Mouse (Mus musculus) lung, postnatal 10 days (tissue): ENCODE measurements at regions not wholly inside any gene's neighbourhood (a gene's known extent, or its start where the extent isn't known, plus 50 kb on each side); places are given as distances from the start of the nearest gene placed in this dataset.
"Not testable (repeated sequence)": the region's sequence is repeated elsewhere in the genome, so short reads cannot be mapped to it uniquely, and the experiment has no call there.

ENCODE experiments used
- DNase-seq: peaks from one replicate; pipeline ENCODE4 v3.0.0; 2021

DNA sequence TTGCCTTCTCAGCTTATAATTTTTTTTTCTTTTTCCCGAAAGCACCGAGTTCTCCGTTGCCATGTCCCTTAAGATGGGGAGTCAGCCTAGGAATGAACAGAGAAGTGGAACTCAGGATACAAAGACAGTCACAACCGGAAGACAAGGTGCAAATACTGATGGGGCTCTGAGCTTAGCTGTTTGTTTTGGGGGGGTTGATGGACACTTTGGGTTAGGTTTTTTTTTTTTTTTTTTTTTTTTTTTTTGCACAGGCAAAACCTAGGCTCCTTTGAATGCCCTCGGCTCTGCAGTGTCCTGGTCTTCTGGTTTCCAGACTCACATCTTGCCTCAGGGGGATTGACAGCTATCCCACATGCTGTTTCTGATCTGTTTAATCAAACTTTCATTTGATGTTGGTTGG is 218.0 kb downstream of the Pten start:
- no peak for DNase-seq

DNA sequence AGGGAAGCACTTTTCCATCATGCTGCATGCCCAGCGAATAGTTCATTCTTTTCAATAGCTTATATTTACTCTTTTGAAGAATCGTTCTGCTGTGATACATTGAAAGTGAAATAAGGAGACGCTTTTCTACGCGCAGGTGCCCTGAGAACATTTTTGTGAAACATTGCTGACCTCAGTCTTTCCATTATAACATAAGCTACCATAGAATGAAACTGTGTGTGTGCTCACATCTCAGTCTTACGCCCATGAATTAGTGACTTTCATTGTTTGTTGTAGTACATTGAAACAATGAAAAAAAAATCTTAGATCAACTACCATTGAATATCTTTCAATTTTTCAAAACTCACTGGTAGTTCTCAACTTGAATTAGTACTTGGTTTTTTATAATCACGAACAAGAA is 219.2 kb downstream of the Pten start:
- DNase-seq = no peak

DNA sequence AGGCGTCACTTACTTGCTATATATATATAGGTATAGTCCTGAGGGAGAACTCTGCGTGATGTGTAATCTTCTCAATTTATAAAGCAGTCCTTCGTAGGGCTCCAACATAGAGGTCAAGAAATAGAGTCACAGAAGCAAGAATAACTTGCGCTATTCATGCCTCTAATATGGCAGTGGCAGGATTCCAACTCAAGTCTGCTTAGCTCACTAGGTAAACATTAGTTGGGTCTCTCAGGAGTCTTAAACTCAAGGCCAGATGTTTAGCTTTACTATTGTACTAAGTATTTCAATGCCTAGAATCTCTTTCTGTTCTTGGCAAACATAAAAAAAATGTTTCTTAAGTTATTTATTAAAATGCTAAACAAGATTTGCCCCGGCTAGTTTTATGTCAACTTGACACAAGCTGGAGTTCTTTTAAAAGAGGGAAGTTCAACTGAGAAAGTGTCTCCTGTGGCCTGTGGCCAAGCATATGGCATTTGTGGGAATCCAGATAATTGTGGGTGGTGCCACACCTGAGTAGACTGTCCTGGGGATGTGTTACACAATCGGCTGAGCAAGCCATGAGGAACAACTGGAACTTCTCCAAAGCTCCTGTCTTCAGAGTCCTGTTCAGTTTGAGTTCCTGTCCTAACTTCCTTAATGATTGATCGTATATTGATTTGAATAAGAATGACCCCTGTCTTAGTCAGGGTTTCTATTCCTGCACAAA is 220.9 kb downstream of the Pten start:
- no peak for DNase-seq

DNA sequence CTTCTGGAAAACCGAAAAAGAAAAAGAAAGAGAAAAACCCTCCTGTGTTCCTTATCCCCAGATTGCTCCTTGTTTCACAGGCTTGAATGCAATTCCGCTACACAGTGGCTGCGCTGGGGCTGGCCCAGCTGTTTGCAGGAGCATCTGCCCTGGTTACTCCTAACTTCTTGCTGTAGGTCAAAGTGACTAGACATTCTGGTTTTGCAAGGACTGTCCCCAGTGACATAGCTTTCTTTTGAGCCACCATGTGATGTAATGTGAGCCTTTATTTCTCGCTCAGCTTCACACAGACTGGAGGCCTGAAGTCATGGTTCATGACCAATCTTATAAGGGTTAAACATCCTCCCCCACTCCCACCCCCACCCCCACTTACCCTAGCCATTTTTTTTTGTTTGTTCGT is 222.8 kb downstream of the Pten start:
- no peak for DNase-seq

DNA sequence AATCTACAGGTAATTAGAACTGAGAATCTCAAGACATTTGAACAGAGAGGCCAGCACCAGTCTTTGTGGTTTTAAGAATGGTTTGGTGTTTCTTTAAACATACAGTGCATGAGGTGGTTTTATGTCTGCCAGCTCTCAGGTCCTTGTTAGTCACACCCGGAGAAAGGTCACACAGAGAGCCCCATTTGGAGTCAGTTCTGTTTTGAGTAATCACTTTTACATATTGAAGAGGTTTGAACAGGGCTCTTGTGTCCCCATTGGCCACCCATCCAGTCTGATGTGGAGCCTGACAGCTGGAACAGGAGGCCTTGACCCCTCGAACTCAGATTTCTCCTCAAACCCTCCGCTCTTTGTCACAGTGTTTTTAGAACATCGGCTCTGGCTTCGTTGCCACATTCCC is 231.4 kb downstream of the Pten start:
- no peak for DNase-seq

DNA sequence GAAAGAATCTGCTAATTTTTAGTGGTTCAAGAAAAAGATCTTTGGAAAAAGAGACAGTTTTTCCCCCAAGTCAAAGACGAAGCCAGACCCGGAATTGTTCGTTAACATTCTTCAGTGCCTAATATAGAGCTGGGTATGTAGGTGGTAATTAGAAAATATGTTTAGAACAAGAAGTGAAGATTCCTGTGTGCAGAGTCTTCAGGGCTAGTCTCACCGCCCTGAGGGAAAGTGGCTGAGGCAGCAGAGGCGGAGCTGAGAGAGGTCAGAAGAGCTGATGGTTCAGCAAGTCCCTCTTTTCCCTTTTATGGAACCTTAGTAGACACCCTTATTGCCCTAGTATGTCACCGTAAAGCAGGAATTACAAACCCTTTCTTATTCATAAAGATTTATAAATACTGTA is 232.0 kb downstream of the Pten start:
- no peak for DNase-seq

DNA sequence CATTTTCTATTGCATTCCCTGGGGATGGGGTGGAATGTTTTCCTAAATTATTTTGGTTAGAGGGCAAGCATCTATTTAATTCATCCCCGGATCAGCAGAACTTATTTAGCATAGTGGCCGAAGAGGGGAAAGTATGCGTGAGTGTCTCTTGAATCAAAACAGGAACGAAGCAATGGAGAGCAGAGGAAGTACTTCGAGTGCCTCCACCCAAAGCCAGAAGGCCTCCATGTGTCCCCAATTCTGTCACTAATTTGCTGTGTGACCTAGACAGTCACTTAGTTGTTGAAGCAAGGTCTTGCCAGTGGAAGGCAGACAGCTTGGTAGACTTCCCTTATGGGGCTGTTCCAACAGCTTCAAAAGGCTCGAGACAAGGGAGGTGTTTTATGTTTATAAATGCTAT is 233.3 kb downstream of the Pten start:
- no peak for DNase-seq

DNA sequence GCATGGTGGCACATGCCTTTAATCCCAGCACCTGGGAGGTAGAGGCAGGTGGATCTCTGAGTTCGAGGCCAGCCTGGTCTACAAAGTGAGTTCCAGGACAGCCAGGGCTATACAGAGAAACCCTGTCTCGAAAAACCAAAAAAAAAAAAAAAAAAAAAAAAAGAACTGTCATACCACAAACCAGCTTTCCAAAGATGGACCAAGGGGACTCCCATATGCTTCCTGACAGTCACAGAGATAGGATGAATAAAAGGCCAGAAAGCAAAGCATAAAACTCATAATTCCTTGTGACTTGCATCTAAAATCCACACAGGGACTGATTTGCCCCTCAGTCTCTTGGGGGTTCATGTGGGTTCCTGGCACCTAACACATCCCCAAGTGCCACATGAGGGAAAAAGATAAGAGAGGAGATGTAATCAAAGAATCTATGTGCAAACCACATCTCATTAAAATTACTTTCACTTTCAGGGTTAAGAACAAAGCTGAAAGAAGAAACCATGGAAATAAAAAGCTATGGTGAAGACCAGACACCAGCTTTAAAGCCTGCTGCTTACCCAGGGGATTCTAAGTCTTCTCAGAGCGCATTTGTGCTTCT is 241.4 kb downstream of the Pten start:
- DNase-seq = no peak

DNA sequence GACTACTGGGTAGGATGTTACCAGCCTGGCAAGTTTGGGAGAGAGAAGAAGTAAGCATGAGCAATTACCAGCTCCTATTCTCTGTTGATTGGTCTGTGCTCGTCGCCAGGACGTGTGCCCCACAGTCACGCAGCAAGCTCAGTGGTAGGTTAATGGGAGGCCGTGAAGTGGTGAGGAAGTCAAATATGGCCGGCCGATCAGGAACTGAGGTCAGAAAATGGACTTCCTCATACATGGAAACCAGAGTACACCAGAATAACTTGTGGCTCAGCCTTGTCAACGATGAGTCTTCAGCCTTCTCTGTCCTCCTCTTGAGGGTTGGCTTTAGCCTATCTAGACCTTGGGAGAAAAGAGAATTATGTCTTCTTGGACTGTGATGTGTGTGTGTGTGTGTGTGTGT is 250.3 kb downstream of the Pten start:
- no peak for DNase-seq

DNA sequence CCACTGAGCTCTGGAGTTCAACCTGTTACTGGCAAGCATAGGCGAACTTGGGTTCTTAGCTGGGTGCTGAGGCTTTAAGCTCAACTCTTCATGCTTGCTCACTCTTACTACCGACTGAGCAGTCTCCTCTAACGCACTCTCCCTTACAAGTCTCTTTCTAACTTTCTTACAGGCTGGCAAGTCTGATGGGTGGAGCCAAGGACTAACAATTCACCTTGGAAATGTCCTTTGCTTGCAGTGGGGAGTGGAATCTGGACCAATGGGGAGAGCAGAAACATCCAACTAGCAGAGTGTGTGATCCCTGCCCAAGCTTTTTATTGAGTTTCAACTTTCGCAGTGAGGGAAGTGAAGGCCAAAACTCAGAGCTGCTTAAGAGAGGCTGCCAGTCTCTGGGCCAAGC is 250.8 kb downstream of the Pten start:
- no peak for DNase-seq

DNA sequence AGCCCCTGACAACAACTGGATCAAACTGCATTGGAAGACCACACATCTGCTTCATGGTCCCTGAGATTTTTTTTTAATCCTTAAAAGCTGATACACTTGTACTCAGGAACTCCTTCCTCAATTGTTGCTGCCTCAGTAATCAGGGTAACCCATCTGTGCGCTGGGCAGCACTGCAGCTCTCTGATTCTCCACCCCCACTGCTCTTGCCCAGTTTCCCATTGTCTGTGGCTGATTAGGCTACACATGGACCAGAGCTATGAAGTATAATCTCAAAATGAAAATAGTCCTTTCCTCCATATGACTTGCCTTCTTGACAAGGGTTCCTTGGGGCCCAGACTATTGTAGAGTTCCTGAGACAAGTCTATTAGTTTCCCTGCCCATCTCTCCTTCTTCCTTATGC is 251.5 kb downstream of the Pten start:
- DNase-seq = no peak

DNA sequence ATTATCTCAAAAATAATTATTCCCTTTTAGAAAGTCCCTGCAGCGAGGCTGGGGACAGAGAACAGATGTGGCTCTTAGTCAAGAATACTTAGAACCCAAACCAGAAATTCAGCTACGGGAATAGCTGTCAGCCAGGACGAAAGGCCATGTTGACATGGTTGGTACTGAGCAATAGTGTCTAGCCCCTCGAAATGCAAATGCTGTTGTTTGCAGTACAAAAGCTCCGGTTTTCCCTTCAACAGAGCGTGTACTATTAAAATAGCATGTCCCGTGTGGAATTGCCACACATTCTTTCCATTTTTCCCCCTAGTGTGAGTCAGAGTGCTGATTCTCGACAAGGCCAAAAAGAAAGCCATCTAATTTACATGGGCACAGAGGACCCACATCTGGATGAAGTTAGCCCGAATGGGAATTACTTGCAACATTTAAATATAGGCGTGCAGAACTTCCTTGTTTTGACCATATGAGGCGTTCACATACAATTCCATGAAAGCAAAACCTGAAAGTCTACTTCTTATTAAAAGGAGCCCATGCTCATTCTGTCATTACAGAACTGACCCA is 253.7 kb downstream of the Pten start:
- DNase-seq = no peak

DNA sequence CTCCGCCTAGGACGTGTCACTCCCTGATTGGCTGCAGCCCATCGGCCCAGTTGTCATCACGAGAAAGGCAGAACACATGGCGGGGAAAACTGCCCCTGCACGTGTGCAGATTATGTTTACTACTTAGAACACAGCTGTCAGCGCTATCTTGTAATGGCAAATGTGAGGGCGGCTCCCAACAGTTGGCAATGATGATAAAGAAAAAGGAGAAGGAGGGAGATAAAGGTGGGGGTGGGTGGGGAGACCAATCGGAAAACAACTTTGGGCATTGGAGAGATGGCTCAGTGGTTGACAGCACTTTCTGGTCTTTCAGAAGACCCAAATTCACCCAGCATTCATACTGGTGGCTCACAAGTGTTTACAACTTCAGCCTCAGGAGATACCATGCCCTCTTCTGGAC is 257.6 kb downstream of the Pten start:
- not testable (repeated sequence) for DNase-seq

DNA sequence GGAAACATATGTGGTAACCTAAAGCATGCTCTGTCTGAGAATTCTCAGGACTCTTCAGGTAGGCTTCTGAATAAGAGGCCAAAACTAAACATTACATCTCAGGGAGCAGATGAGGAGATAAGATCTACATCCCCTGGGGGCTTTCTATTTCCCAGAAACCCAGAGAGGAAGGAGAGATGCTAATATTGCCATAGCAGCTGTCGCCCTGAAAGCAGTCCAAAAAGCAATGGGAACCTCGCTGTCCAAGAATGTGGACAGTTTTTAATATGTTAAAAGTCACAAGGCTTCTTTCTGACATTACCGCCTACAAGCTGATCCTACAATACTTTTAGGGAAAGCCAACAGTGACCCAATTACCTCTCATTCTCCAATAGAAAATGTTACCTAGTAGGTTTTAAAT is 263.9 kb downstream of the Pten start:
- peak; percentile 21 for DNase-seq

DNA sequence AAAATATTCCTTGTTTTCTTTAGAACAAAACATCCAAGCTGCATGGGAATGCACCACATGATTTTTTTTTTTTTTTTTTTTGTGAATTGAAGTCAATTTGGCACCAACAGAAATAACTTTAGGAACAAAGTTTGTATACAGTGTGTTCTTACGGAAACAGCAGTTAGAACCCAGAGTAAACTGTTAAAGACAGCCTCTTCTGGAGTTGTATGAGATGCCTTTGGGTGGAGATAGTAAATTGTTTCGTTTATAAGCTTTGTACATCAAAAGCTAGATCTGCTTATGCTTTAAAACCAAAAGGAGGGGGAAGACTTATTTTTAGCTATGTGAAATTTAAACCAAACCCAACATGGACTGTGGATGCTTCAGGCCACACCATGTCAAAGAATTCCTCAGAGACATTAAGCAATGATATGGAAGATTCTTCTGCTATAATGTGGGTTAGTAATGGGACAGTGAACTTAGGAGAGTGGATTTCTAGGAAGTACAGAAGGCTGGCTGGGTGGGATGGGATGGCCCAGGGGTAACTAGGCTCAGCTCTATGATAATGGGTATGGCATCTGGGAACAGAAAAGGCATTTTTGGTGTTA is 265.6 kb downstream of the Pten start:
- no peak for DNase-seq

DNA sequence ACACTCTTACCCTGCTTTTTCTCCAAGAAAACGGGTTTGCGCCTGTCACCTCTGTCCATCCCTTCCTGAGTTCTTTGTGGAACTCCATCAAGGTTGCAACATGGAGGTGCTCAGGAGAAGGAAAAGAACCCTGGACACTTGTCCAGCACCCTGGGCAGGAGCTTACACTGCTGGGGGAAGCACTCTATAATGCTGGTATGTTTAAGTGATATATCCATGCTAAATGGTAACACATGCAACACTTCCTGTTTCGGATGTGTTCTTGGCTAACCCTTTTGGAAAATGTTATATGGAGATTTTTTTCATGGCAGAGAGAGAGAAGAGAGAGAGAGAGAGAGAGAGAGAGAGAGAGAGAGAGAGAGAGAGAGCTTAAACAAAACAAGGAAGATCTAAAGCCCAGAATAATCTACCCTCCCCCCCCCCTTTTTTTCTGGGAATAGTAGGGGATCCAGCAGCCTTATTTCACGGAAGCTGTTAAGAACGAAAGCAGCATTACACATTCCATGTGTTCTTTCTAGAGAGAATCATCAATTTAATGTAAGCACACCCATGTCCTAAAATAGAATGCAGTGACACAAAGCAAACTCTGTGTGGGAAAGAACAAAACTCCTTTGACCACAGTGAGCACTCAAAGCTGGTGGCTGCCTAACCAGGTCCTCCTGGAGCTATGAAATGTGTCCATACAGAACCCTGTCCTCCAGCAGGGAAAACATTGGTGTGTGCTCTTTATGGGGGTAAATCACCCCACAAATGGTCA is 272.6 kb downstream of the Pten start:
- DNase-seq = no peak

DNA sequence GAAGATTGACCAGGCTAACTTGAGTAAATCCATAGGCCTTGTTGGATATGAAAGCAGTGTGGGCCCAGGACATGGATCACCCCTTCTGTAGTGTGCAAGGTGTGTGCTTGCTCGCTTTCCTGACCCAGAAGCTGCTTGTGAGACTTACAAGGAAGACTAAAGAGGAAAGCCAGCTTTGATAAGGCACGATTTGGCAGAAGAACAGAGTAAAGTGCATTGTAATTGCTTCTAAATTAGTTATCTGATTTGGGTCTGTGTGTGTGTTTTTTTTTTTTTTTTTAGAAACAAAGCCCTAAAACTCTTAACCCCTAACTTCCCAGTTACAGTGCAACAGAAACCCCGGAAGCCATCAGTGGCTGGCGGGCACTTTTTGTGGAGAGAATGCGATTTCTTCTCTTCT is 283.2 kb downstream of the Pten start:
- DNase-seq = no peak

DNA sequence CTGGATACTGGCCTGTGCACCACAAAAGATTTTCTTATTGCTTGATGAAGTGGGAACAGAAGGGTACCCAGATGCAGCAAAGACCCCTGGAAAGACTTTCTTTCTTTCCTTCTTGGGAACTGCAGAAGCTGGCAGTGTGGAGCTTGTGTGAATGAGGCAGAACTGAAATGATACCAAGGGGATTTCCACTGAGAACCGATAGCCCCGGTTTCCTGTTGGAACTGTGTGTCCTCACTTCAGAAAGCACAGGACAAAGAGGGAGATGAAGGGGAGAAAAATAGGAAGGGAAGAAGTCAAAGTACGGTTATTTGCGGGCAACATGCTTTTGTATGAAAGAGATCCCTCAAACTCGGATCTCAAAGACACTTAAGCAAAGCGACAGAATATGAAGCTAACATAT is 283.7 kb downstream of the Pten start:
- no peak for DNase-seq

DNA sequence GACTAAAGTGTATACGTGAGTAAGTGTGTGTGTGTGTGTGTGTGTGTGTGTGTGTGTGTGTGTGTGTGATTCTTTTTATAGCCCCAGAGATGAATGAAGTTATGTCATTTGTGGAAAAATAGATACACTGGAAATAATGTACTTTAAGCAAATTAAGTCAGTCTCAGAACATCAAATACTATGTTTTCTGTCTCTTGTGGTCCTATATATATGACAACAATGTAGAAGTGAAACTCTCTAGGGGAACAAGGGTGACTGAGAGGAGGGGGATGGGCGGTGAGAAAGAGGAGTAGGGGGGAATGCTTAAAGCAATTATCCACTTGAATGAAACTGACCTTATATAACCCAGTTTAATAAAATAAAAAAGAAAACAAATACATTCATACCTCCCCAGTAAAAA is 285.5 kb downstream of the Pten start:
- no peak for DNase-seq

DNA sequence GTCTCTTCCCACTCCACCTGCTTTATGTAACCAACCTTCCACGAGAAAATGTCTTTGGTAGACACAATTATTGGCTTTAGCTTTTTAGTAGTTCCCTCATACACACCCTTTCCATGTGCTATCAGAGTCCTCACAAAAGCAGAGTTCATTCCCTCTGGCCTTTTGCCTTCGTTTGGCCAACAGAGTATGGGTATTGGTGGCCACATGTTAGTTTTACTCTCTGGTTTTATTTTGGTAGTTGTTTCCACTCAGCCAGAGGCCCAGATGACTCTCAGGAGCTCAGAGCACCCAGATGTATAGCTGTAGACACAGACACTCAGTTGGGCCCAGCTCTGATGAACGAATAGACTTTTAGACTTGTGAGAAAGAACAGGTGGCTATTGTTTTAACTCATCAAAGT is 286.4 kb downstream of the Pten start:
- DNase-seq = no peak

DNA sequence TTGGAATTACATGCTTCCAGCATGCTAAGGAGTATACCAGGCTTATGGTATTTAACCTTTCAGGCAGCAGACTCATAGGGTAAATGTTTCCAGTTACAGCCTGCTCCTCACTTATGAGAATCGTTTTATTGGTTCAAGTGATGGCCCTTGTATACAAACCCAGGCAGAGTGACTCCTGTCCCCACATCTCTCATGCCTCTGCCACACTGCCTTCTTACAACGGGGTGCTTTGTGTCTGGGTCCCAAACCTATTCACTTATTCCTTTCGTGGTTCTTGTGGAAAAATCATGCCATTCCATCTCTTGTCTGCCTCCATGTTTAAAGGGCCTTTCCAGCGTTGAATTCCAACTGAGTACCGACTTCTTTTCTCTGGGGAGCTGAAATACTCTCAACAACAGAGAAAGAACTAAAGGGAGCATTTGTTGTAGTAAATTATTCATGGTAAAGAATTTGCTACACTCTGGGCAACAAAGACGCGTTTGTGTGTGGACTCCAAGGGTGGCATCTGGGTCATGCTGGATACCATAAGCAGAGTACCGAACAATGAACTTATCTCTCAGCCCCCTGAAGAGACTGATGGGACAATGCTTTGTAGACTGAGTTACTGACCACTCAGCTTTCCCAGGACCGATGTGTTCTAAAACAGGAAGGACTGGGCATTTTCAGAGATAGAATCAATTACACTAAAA is 291.6 kb downstream of the Pten start:
- no peak for DNase-seq

DNA sequence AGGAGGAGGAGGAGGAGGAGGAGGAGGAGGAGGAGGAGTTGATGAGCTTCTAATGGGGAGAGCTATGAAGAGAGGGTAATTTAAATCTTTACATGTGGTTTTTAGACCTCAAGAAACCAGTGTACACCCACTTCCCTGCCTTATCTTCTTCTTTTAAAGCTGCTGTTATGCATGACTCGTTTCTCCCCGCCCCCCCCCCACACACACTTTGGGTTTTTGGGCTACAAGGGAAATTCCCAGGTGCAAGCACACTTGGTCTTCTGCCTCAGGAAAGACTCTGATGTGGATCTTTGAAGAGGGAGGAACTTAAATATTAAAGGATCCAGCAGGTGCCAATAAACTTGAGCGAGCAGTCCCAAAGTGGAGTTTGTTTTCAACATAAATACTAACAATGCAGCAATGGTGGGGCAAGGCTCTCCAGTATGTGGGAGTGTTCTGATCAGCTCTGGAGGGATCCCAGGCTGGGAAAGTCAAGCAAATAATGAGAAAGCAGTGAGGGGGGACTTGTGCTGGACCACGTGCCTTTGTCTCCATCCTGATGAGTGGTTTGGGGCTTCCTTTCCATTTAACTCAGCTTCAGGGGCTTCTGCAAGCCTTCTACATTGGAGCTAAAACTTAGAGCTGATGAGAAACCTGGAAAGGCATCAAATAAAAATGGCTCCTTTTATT is 296.0 kb downstream of the Pten start:
- DNase-seq = no peak

DNA sequence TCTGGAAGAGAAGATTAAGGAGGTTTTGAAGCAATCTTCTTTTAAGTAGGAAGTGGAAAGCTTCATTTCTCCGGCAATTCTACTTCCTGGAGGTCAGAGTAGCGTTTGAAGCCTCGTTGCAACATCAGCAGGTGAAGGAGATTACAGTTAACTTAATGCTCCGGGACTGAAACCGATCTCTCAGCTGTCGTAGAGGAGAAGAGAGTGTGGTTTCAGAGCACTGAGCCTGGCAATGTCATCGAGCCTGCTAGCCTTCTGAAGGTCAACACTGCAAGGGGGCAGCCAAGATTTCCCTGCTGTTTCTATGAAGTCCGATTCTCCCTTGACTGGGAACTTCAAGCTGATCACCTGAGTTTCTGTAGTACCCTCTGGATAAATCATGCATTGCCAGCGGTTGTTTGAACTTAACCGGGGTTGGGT is 299.1 kb downstream of the Pten start:
- peak; percentile 6 for DNase-seq
